Mouse (Mus musculus) E14TG2a.4 (cell line): ENCODE data around the gene 1700011L22Rik.

Experiments
- CTCF ChIP-seq: conservative IDR thresholded peaks from 2 replicates; pipeline ENCODE4 v1.5.1; 2014; ENCODE audit warnings: low read length
- NANOG ChIP-seq: IDR thresholded peaks from 2 replicates; pipeline ENCODE4 v1.6.1; 2014; ENCODE audit warnings: borderline replicate concordance, low read length, mixed read lengths
- POU5F1 ChIP-seq: IDR thresholded peaks from 2 replicates; pipeline ENCODE4 v1.6.1; 2014; ENCODE audit warnings: low read length, borderline replicate concordance

DNA sequence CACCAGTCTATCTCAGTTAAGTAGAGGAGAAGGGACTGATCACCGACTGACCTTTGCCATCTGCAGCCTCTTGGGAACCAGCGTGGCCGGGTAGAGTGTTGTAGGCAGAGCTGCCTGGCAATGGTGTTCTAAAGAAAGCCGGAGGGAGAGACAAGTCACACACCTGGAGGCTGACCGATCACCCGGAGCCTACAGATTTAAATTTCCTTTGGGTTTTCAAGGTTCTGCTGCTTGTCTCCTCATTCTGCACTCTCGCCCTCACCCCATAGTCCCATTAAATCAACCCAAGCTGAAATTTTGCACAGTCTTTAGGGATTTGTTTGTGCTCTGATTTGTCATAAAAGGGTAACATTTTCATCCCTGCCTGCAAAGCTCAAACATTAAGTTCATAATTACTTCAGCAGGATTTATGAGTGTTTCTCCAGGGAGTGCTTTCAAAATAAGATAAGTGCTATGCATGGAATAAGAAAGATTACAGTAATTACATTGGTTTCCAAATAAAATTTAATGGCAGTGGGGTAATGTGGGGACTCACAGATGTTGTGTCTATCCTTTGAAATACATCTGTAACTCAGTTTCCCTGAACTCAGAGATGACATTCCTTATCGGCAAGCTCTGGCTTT lies 19.0 kb downstream of the 1700011L22Rik start:
- no peak for TF ChIP-seq CTCF
- no peak for TF ChIP-seq POU5F1
- no peak for TF ChIP-seq NANOG
